Mouse (Mus musculus): ENCODE measurements at regions not wholly inside any gene's neighbourhood (a gene's known extent, or its start where the extent isn't known, plus 50 kb on each side); places are given as distances from the start of the nearest gene placed in this dataset.

DNA sequence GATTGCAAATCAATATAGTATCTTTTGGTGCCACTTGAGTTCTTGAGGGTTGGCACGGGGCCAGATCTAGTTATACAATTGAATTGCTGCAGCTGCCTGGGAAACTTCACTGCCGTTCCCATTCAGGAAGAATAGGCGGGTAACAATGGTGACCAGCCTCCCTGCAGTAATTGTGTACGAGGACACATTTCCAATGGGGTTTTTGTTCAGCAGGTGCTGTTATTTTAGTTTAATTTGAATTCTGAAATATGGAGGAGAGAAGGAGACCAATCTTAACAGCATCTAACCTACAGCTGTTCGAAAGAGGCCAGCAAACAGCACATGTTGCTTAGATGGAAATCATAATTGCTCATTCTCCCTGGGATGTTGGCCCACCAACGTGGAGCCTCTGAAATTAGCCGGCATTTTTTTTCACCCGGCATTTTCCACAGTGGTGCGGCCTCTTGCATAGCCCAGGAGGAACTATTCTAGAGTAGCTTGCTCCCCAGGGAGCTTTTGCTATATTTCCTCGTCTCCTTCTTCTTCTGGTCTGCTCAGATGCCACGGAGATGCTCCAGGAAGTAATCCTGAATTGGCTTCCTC lies 388.6 kb downstream of the Insc start:
- Histone ChIP-seq H3K27ac (ENCODE audit: control insufficient read depth, insufficient read depth, low read length) (no peak overlapping the region), H3K4me3 (ENCODE audit: control insufficient read depth, insufficient read depth, low read length) (no peak overlapping the region), H3K27me3 (ENCODE audit: control insufficient read depth, insufficient read depth, low read length) (no peaks in the 10 kb centered on the region), H3K36me3 (ENCODE audit: control insufficient read depth, insufficient read depth, low read length) (no peaks in the 10 kb centered on the region), H3K4me1 (replicated peaks; ENCODE audit: control insufficient read depth, insufficient read depth, low read length) (no peaks in the 10 kb centered on the region)
- 81% methylated on average over 11 of the region's 11 CpGs for WGBS
- TF ChIP-seq CTCF (IDR thresholded peaks at IDR 0.05; ENCODE audit: borderline replicate concordance, control insufficient read depth, extremely low read depth, insufficient read depth, low read length, poor library complexity), result no peak
- no peak for TF ChIP-seq POLR2A (IDR thresholded peaks at IDR 0.05; ENCODE audit: control insufficient read depth, extremely low read depth, insufficient read depth, low read length, poor library complexity)
- no peak for DNase-seq

DNA sequence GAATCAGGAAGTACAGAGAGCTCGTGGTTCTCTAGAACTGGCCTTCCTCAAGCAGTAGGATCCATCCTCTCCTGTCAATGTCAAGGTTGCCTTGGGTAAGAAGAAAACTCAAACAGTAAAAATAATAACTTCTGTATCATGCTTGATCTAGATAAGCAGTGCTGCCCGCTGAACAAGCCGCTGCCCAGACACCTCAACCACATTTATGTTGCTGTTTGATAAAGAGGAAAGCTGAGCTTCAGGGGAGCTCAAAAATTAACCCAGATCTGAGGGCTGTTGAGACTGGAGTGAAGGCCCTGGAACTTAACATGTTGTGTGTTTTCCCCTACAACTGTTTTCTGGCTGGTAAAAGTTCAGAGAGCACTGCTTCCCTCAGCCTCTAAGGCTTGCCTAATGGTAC lies 389.1 kb downstream of the Insc start:
- Histone ChIP-seq H3K27me3 (ENCODE audit: control insufficient read depth, insufficient read depth, low read length) (no peaks in the 10 kb centered on the region), H3K4me1 (replicated peaks; ENCODE audit: control insufficient read depth, insufficient read depth, low read length) (no peaks in the 10 kb centered on the region), H3K36me3 (ENCODE audit: control insufficient read depth, insufficient read depth, low read length) (no peaks in the 10 kb centered on the region), H3K27ac (ENCODE audit: control insufficient read depth, insufficient read depth, low read length) (no peak overlapping the region), H3K4me3 (ENCODE audit: control insufficient read depth, insufficient read depth, low read length) (no peak overlapping the region)
- no peak for DNase-seq
- 27% methylated on average over 3 of the region's 3 CpGs for WGBS
- TF ChIP-seq POLR2A (IDR thresholded peaks at IDR 0.05; ENCODE audit: control insufficient read depth, extremely low read depth, insufficient read depth, low read length, poor library complexity), result no peak
- TF ChIP-seq CTCF (IDR thresholded peaks at IDR 0.05; ENCODE audit: borderline replicate concordance, control insufficient read depth, extremely low read depth, insufficient read depth, low read length, poor library complexity), result no peak

DNA sequence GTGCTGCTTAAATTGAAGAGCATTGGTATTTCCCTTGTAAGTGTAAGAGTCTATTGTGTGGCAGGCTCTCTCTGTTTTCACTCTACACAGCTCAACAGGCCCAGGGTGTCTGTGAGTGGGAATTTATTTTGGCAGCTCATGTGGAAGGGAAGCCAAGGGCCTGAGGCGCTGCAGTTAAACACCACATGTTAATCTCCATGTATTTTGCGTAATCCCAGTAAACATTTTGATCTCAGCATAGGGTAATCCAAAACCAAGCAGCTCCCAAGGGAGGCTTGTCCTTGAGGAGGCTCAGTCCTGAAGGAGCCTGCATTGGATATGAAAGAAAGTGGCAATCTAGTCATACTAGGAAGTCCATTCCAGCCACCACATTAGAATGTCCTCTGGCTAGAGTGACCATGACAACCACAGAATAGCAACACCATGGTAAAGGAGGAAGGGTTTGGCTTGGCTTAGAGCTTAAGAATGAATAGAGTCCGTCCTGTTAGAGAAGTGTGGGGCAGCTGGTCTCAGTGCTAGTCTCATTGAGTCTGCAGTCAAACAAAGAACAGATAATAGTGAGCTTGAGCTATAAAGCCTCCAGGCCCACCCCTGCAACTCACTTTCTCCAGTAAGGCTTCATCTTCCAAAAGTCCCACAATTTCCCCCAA lies 391.6 kb downstream of the Insc start:
- TF ChIP-seq CTCF (IDR thresholded peaks at IDR 0.05; ENCODE audit: borderline replicate concordance, control insufficient read depth, extremely low read depth, insufficient read depth, low read length, poor library complexity), result no peak
- no peak for TF ChIP-seq POLR2A (IDR thresholded peaks at IDR 0.05; ENCODE audit: control insufficient read depth, extremely low read depth, insufficient read depth, low read length, poor library complexity)
- H3K4me3 ChIP-seq (ENCODE audit: control insufficient read depth, insufficient read depth, low read length), result no peak overlapping the region
- no peaks in the 10 kb centered on the region for H3K36me3 ChIP-seq (ENCODE audit: control insufficient read depth, insufficient read depth, low read length)
- H3K27me3 ChIP-seq (ENCODE audit: control insufficient read depth, insufficient read depth, low read length), result no peaks in the 10 kb centered on the region
- DNase-seq, result no peak
- H3K4me1 ChIP-seq (replicated peaks; ENCODE audit: control insufficient read depth, insufficient read depth, low read length), result no peaks in the 10 kb centered on the region
- 93% methylated on average over 3 of the region's 3 CpGs for WGBS
- no peak overlapping the region for H3K27ac ChIP-seq (ENCODE audit: control insufficient read depth, insufficient read depth, low read length)

DNA sequence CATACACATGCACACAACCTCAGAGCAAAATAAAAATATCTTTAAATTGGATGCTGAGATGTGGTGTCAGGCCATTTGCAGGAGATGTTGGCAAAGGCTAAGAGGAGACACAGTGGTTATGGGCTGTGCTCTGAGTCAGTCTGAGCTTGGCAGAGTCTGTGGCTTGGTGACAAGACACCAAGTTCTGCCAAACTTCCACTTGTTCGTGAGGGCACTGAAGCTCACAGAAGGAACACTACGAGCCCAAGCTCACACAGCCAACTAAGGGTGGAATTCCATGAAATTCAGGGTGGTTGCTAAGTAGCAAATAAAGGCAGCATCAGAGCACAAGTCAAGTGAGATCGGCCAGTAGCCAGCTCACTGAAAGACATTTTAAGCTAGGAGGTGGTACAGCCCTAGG lies 396.8 kb downstream of the Insc start:
- H3K4me1 ChIP-seq (replicated peaks; ENCODE audit: control insufficient read depth, insufficient read depth, low read length), result no peaks in the 10 kb centered on the region
- TF ChIP-seq CTCF (IDR thresholded peaks at IDR 0.05; ENCODE audit: borderline replicate concordance, control insufficient read depth, extremely low read depth, insufficient read depth, low read length, poor library complexity) (no peak), POLR2A (IDR thresholded peaks at IDR 0.05; ENCODE audit: control insufficient read depth, extremely low read depth, insufficient read depth, low read length, poor library complexity) (no peak)
- no peak overlapping the region for H3K4me3 ChIP-seq (ENCODE audit: control insufficient read depth, insufficient read depth, low read length)
- no peaks in the 10 kb centered on the region for H3K27me3 ChIP-seq (ENCODE audit: control insufficient read depth, insufficient read depth, low read length)
- no peak for DNase-seq
- 86% methylated on average over 3 of the region's 3 CpGs for WGBS
- H3K27ac ChIP-seq (ENCODE audit: control insufficient read depth, insufficient read depth, low read length), result no peak overlapping the region
- H3K36me3 ChIP-seq (ENCODE audit: control insufficient read depth, insufficient read depth, low read length), result no peaks in the 10 kb centered on the region

DNA sequence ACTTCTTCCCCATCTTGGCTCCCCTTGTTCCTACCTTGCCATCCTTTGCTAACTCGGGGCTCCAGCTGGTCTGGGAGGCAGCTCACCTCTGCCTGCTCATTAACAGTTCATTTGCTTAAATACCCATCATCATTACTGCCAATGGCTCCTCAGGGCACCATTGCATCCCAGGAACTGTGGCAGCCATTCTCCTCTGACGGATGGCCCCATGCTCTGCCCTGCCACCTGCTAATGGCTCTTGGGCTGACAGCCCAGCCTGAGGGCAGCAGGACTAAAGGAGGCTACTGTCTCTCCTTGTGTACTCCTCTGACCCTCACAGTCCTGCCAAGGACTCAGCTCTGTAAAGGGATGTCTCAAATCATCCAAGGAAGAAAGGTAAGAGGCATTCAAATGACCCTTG lies 398.7 kb downstream of the Insc start:
- no peaks in the 10 kb centered on the region for H3K4me1 ChIP-seq (replicated peaks; ENCODE audit: control insufficient read depth, insufficient read depth, low read length)
- TF ChIP-seq CTCF (IDR thresholded peaks at IDR 0.05; ENCODE audit: borderline replicate concordance, control insufficient read depth, extremely low read depth, insufficient read depth, low read length, poor library complexity) (no peak), POLR2A (IDR thresholded peaks at IDR 0.05; ENCODE audit: control insufficient read depth, extremely low read depth, insufficient read depth, low read length, poor library complexity) (no peak)
- WGBS, result 87% methylated on average over 2 of the region's 2 CpGs
- H3K27me3 ChIP-seq (ENCODE audit: control insufficient read depth, insufficient read depth, low read length), result no peaks in the 10 kb centered on the region
- no peaks in the 10 kb centered on the region for H3K36me3 ChIP-seq (ENCODE audit: control insufficient read depth, insufficient read depth, low read length)
- H3K27ac ChIP-seq (ENCODE audit: control insufficient read depth, insufficient read depth, low read length), result no peak overlapping the region
- no peak overlapping the region for H3K4me3 ChIP-seq (ENCODE audit: control insufficient read depth, insufficient read depth, low read length)
- no peak for DNase-seq

DNA sequence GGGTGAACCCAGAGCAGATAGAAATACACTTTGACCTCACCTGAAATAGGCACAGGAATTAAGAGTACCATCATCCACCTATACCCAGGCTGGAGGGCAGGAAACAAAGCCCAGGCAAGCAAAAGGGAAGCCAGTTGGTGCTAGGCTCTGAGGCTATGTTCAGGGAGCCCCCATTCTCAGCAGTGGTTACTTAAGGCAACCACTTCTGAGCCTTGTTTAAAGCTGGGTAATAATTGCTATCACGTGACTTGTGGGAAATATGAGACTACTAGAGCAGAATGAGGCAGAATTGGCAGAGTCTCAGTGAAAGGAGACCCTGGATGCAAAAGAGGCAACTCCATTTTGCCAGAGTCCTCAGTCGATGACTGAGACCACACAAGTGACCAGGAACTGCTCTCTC lies 401.5 kb downstream of the Insc start:
- Histone ChIP-seq H3K27ac (ENCODE audit: control insufficient read depth, insufficient read depth, low read length) (no peak overlapping the region), H3K27me3 (ENCODE audit: control insufficient read depth, insufficient read depth, low read length) (no peaks in the 10 kb centered on the region), H3K4me3 (ENCODE audit: control insufficient read depth, insufficient read depth, low read length) (no peak overlapping the region), H3K4me1 (replicated peaks; ENCODE audit: control insufficient read depth, insufficient read depth, low read length) (no peaks in the 10 kb centered on the region), H3K36me3 (ENCODE audit: control insufficient read depth, insufficient read depth, low read length) (no peaks in the 10 kb centered on the region)
- TF ChIP-seq POLR2A (IDR thresholded peaks at IDR 0.05; ENCODE audit: control insufficient read depth, extremely low read depth, insufficient read depth, low read length, poor library complexity), result no peak
- 47% methylated on average over 2 of the region's 2 CpGs for WGBS
- no peak for DNase-seq
